Mouse (Mus musculus): ENCODE data around the gene Lrp2.
"Not testable (repeated sequence)": the region's sequence is repeated elsewhere in the genome, so short reads cannot be mapped to it uniquely, and the experiment has no call there.

The Lrp2 gene

GRCm38 (mm10) chr2:69582861-69583260 lies 3.0 kb downstream of the Lrp2 start:
- no peak for DNase-seq (ENCODE audit: low spot score)

- DNase-seq (ENCODE audit: low spot score): not testable (repeated sequence)
These were observed 3.8 kb downstream of the Lrp2 start for GRCm38 (mm10) chr2:69582068-69582467.

GRCm38 (mm10) chr2:69580091-69580490 lies 5.8 kb downstream of the Lrp2 start:
- DNase-seq (ENCODE audit: low spot score): no peak

GRCm38 (mm10) chr2:69578206-69578605 lies 7.7 kb downstream of the Lrp2 start:
- DNase-seq (ENCODE audit: low spot score): no peak

- DNase-seq (ENCODE audit: low spot score): no peak
These were observed 9.3 kb downstream of the Lrp2 start for GRCm38 (mm10) chr2:69576531-69576930.

- no peak for DNase-seq (ENCODE audit: low spot score)
These were observed 10.9 kb downstream of the Lrp2 start for GRCm38 (mm10) chr2:69574934-69575333.

GRCm38 (mm10) chr2:69574261-69574660 lies 11.6 kb downstream of the Lrp2 start:
- no peak for DNase-seq (ENCODE audit: low spot score)

- no peak for DNase-seq (ENCODE audit: low spot score)
These were observed 12.2 kb downstream of the Lrp2 start for GRCm38 (mm10) chr2:69573733-69574054.

- no peak for DNase-seq (ENCODE audit: low spot score)
These were observed 12.7 kb downstream of the Lrp2 start for GRCm38 (mm10) chr2:69573038-69573732.

- DNase-seq (ENCODE audit: low spot score): no peak
These were observed 15.3 kb downstream of the Lrp2 start for GRCm38 (mm10) chr2:69570556-69570955.

GRCm38 (mm10) chr2:69566281-69566680 lies 19.6 kb downstream of the Lrp2 start:
- no peak for DNase-seq (ENCODE audit: low spot score)

GRCm38 (mm10) chr2:69563492-69563891 lies 22.4 kb downstream of the Lrp2 start:
- DNase-seq (ENCODE audit: low spot score): no peak

GRCm38 (mm10) chr2:69562761-69563160 lies 23.1 kb downstream of the Lrp2 start:
- no peak for DNase-seq (ENCODE audit: low spot score)

GRCm38 (mm10) chr2:69560221-69560620 lies 25.6 kb downstream of the Lrp2 start:
- no peak for DNase-seq (ENCODE audit: low spot score)

GRCm38 (mm10) chr2:69559380-69559779 lies 26.5 kb downstream of the Lrp2 start:
- DNase-seq (ENCODE audit: low spot score): no peak

GRCm38 (mm10) chr2:69556686-69557085 lies 29.2 kb downstream of the Lrp2 start:
- no peak for DNase-seq (ENCODE audit: low spot score)

- DNase-seq (ENCODE audit: low spot score): no peak
These were observed 34.2 kb downstream of the Lrp2 start for GRCm38 (mm10) chr2:69551639-69552038.

GRCm38 (mm10) chr2:69546823-69547222 lies 39.0 kb downstream of the Lrp2 start:
- DNase-seq (ENCODE audit: low spot score): no peak

GRCm38 (mm10) chr2:69536018-69536417 lies 49.8 kb downstream of the Lrp2 start:
- DNase-seq (ENCODE audit: low spot score): no peak

GRCm38 (mm10) chr2:69531528-69532055 lies 54.3 kb downstream of the Lrp2 start:
- DNase-seq (ENCODE audit: low spot score): peak; percentile 15

GRCm38 (mm10) chr2:69530691-69531527 lies 55.0 kb downstream of the Lrp2 start:
- DNase-seq (ENCODE audit: low spot score): no peak

- DNase-seq (ENCODE audit: low spot score): no peak
These were observed 55.7 kb downstream of the Lrp2 start for GRCm38 (mm10) chr2:69530126-69530525.

- DNase-seq (ENCODE audit: low spot score): no peak
These were observed 65.6 kb downstream of the Lrp2 start for GRCm38 (mm10) chr2:69520273-69520672.
